Mouse (Mus musculus): ENCODE measurements around the gene Chst7.

The Chst7 gene

GRCm38 (mm10) chrX:20059381-20059971, at the start of gene Chst7:
Gene Chst7 (plus strand): TSS chrX:20059560.
- DNase-seq (ENCODE audit: low read depth, low spot score): no peak

- no peak for DNase-seq (ENCODE audit: low read depth, low spot score)
Observed at GRCm38 (mm10) chrX:20012211-20012610, 47.1 kb upstream of the Chst7 start.

GRCm38 (mm10) chrX:20020942-20021341, 38.4 kb upstream of the Chst7 start:
- no peak for DNase-seq (ENCODE audit: low read depth, low spot score)

- no peak for DNase-seq (ENCODE audit: low read depth, low spot score)
Observed at GRCm38 (mm10) chrX:20060096-20060768, 872 bp downstream of the Chst7 start.

GRCm38 (mm10) chrX:20060769-20061315, 1.5 kb downstream of the Chst7 start:
- DNase-seq (ENCODE audit: low read depth, low spot score): no peak

GRCm38 (mm10) chrX:20061764-20062480, 2.6 kb downstream of the Chst7 start:
- no peak for DNase-seq (ENCODE audit: low read depth, low spot score)

GRCm38 (mm10) chrX:20066636-20067035, 7.3 kb downstream of the Chst7 start:
- no peak for DNase-seq (ENCODE audit: low read depth, low spot score)

GRCm38 (mm10) chrX:20070196-20070595, 10.8 kb downstream of the Chst7 start:
- DNase-seq (ENCODE audit: low read depth, low spot score): no peak

GRCm38 (mm10) chrX:20117717-20118116, 58.4 kb downstream of the Chst7 start:
- DNase-seq (ENCODE audit: low read depth, low spot score): no peak

- no peak for DNase-seq (ENCODE audit: low read depth, low spot score)
Observed at GRCm38 (mm10) chrX:20125481-20125880, 66.1 kb downstream of the Chst7 start.

GRCm38 (mm10) chrX:20128951-20129350, 69.6 kb downstream of the Chst7 start:
- DNase-seq (ENCODE audit: low read depth, low spot score): no peak

GRCm38 (mm10) chrX:20129466-20129865, 70.1 kb downstream of the Chst7 start:
- DNase-seq (ENCODE audit: low read depth, low spot score): no peak
